Mouse (Mus musculus) kidney, adult 2 months (tissue): ENCODE results near the gene Gm49320. TPM values are rescaled to one million over a fixed set of nuclear protein-coding genes. Genes with fewer than 3 reads are reported as not detected.

Experiments used
- DNase-seq: peaks from one replicate; pipeline ENCODE4 v3.0.0; 2021
- H3K27ac ChIP-seq: fragments of 200-500 bp; 2 replicates; pipeline ENCODE4 v1.5.1; 2012; ENCODE audit warnings: low read depth, low read length, control low read depth, inconsistent platforms; ENCODE audit not compliant: insufficient read depth
- H3K27me3 ChIP-seq: fragments of 200-500 bp; replicated peaks from 2 replicates; pipeline ENCODE4 v1.6.1; 2012; ENCODE audit warnings: mild to moderate bottlenecking, moderate library complexity, low read length, inconsistent platforms; ENCODE audit not compliant: control insufficient read depth, insufficient read depth
- H3K36me3 ChIP-seq: fragments of 200-500 bp; 2 replicates; pipeline ENCODE4 v1.6.1; 2012; ENCODE audit warnings: mild to moderate bottlenecking, moderate library complexity, low read length, inconsistent platforms; ENCODE audit not compliant: control insufficient read depth, insufficient read depth
- H3K4me1 ChIP-seq: fragments of 200-500 bp; 2 replicates; pipeline ENCODE4 v1.6.1; 2011; ENCODE audit warnings: low read length; ENCODE audit not compliant: control insufficient read depth, insufficient read depth
- H3K4me3 ChIP-seq: fragments of 200-500 bp; 2 replicates; pipeline ENCODE4 v1.5.1; 2011; ENCODE audit warnings: mild to moderate bottlenecking, low read depth, low read length, control low read depth; ENCODE audit not compliant: insufficient read depth
- CTCF ChIP-seq: fragments of 200-500 bp; conservative IDR thresholded peaks from 2 replicates; pipeline ENCODE4 v1.5.1; 2011; ENCODE audit warnings: low read depth, mild to moderate bottlenecking, control low read depth, low read length, moderate library complexity, mixed read lengths; ENCODE audit not compliant: insufficient read depth, insufficient read length
- POLR2A ChIP-seq: fragments of 200-500 bp; IDR thresholded peaks from one replicate; pipeline ENCODE4 v1.6.1; 2011; ENCODE audit warnings: low read depth, low read length, control low read depth
- WGBS: fragments of 180-500 bp; shearing (Covaris S2); methylation state at CpG from one replicate; pipeline ENCODE4 v1.1.7; 2018; 5-methylcytosine and 5-hydroxymethylcytosine counted together
- polyA plus RNA-seq: library from polyadenylated mRNA; depleted of rRNA; stranded (reverse); fragments of >200 nt; gene quantifications from 2 replicates; pipeline ENCODE4 v1.2.3, GENCODE M21; 2012; rRNA removed

The Gm49320 gene
- polyA plus RNA-seq, 1 experiment: 1.3 TPM

DNA sequence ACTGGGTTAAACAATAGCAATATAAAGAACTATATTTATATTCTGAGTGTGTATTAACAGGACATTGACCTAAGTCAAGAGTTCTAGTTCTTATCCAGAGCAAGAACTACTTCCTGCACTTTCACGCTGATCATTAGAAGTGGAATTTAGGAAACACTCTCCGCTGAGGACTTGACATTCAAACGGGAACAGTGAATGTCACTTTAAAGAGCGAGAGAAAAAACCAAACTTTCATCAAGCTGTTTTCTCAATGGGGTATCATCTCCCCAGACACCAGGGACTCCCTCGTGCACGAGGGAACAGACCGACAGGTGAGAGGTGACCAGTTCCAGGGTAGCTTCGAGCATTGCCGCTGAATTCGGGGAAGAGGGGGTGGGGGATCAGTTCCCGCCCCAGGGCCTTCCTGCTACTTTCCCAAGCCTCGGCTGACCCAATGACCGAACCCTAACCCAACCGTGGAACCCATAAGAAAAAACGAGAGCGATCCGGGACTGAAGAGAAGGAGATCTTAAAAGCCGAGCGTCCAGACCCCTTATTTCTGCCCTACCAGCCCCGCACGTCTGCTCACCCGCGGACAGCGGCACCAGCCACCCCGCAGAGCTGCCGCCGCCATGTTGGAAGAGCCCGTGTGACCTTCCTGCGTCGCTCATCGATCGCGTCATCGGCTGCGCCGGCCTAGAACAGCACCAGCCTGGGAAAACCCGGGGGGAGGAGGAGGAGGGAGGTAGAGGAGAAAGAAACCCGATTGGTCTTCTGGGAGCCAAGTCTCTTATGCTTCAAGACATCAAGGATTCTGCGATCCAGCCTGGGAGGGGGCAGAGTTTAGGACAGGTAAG, 36.8 kb downstream of the Gm49320 start, which contains the start of gene Timm44:
Timm44 (minus strand) TSS at position 639 of the 836 bp plus-strand sequence.
- under 1% methylated on average over 39 of the region's 39 CpGs for WGBS
- Histone ChIP-seq H3K4me1 (peaks cover 9% of the 10 kb centered on the region; the same call in 1 of the 2 replicates), H3K36me3 (no peaks in the 10 kb centered on the region; the same call in 1 of the 2 replicates), H3K27ac (peak within 1 kb of the TSS; percentile 48), H3K27me3 (no peaks in the 10 kb centered on the region), H3K4me3 (peak within 1 kb of the TSS; percentile 88)
- peak; percentile 98 for DNase-seq
- TF ChIP-seq CTCF (no peak), POLR2A (peak; percentile 6)

DNA sequence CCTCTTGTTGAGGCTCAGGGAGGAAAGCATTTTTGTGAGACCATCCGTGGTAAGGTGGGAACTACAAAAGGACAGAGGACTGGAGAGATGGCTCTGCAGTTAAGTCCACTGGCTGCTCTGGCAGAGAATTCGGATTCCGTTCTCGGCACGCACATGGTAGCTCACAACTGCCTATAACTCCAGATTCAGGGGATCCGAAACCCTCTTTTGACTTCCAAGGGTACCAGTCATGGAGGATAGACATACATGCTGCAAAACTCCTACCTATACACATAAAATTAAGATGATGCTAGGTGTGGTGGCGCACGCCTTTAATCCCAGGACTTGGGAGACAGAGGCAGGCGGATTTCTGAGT, 37.4 kb downstream of the Gm49320 start:
- no peak for DNase-seq
- 19% methylated on average over 9 of the region's 9 CpGs for WGBS
- Histone ChIP-seq H3K27me3 (no peaks in the 10 kb centered on the region), H3K27ac (peak overlapping the region; percentile 48), H3K36me3 (no peaks in the 10 kb centered on the region; the same call in 1 of the 2 replicates), H3K4me3 (peak overlapping the region; percentile 88), H3K4me1 (peaks cover 9% of the 10 kb centered on the region; the same call in 1 of the 2 replicates)
- no peak for TF ChIP-seq CTCF
- no peak for TF ChIP-seq POLR2A

DNA sequence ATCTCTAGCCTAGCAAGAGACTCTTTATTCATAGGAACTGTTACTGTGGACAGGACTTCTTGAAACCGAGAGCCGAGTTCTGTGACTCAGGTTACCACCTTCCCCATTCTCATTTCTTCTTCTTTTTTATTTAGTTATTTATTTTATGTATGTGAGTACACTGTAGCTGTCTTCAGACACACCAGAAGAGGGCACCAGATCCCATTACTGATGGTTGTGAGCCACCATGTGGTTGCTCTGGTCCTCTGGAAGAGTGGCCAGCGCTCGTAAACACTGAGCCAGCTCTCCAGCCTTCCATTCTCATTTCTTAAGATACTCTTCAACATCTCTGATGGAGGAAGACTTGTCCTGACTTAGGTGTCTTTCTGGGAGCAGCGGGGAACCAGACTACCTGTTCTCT, 54.1 kb downstream of the Gm49320 start:
- Histone ChIP-seq H3K4me3 (no peak overlapping the region), H3K36me3 (peaks cover 8% of the 10 kb centered on the region; the same call in 1 of the 2 replicates), H3K27ac (no peak overlapping the region), H3K4me1 (no peaks in the 10 kb centered on the region), H3K27me3 (no peaks in the 10 kb centered on the region)
- no peak for DNase-seq
- TF ChIP-seq CTCF: no peak
- TF ChIP-seq POLR2A: no peak
- WGBS: 81% methylated on average over 5 of the region's 5 CpGs

DNA sequence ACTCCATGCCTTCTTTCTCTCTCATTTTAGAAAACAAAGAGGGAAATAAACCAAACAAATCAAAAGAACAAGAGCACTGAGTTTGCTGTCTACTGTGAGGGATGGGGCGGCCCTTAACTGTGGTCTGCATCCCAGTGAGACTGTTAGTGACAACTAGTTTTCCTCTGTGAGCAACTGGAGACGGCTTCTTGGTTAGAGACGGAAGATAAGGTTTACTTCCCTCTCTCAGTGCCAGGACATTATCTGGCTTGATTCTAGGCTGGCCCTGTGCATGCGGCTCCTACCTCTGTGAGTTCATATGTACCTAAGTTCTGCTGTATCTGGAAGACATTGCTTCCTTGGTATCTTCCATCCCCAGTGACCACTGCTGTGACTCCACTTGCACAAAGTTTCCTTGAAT, 59.2 kb downstream of the Gm49320 start:
- no peak overlapping the region for H3K4me3 ChIP-seq
- no peaks in the 10 kb centered on the region for H3K27me3 ChIP-seq
- TF ChIP-seq CTCF: no peak
- no peak for TF ChIP-seq POLR2A
- WGBS: 96% methylated on average over 4 of the region's 4 CpGs
- no peak overlapping the region for H3K27ac ChIP-seq
- peaks cover 10% of the 10 kb centered on the region; the same call in 1 of the 2 replicates for H3K36me3 ChIP-seq
- H3K4me1 ChIP-seq: no peaks in the 10 kb centered on the region
- no peak for DNase-seq

Other genes with a start within 250 kb of the Gm49320 start
- 2.4 and 5.7 TPM in 2 replicates for gene Cd209f, start 133.0 kb upstream of the Gm49320 start, polyA plus RNA-seq
- gene Cd209g, start 104.8 kb upstream of the Gm49320 start, polyA plus RNA-seq: 2.2 and 6.5 TPM in 2 replicates
- gene Evi5l, start 72.3 kb upstream of the Gm49320 start, polyA plus RNA-seq: 22.4 and 23.0 TPM in 2 replicates
- gene Prr36, start 21.4 kb upstream of the Gm49320 start, polyA plus RNA-seq: 0.05 and 0.17 TPM in 2 replicates
- 0.45 and 0.48 TPM in 2 replicates for gene Lrrc8e, start 12.0 kb upstream of the Gm49320 start, polyA plus RNA-seq
- gene Map2k7, start 125 bp upstream of the Gm49320 start, polyA plus RNA-seq: 32.0 and 32.2 TPM in 2 replicates
- 18.7 and 27.8 TPM in 2 replicates for gene Tgfbr3l, start 9.3 kb downstream of the Gm49320 start, polyA plus RNA-seq
- gene Snapc2, start 14.2 kb downstream of the Gm49320 start, polyA plus RNA-seq: 36.7 and 36.9 TPM in 2 replicates
- 6.8 and 7.8 TPM in 2 replicates for gene Ctxn1, start 20.4 kb downstream of the Gm49320 start, polyA plus RNA-seq
- 88.1 and 91.9 TPM in 2 replicates for gene Timm44, start 37.0 kb downstream of the Gm49320 start, polyA plus RNA-seq
- 4.9 and 5.2 TPM in 2 replicates for gene Ccl25, start 86.3 kb downstream of the Gm49320 start, polyA plus RNA-seq
- 26.4 and 35.9 TPM in 2 replicates for gene Elavl1, start 86.5 kb downstream of the Gm49320 start, polyA plus RNA-seq